ENCODE assay signal across 17 mouse cellular contexts in the genomic region with DNA sequence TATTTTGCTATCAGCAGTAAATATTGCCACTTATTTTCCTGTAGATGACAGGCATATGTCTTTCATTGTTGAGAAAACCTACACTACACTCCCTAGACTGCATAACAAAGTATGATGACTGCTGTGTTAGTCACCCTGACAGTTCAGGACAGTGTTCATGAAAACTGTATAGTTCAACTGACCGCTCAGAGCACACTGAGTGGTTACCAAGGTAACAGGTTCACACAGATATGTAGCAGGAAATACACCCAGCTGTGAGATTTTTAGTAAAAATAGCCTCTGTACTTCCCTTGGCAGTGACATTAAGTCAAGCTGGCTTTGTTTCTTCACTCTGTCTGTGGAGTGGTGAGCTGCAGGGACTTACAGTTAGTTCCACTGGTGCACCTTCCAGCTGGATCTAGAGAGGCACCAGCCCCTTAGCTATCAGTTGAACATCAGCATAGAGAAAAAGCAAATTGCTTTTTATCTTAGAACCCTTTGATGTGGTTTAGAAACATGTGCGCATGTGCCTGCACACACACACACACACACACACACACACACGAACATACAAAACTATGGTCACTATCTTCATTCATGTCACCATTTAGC. TPM values are rescaled to one million over a fixed set of nuclear protein-coding genes. Genes with fewer than 3 reads are reported as not detected.
A peak's percentile ranks its signal among the peaks of the same experiment; 100 is the strongest.
DNase-seq lines count a peak whose midpoint lies in the region; ATAC-seq and TF ChIP-seq lines count a peak whose summit lies in the region.
"Had no signal": no experiment of that assay in that cellular context is flagged by ENCODE, and none has a peak within 500 bp of the region (broad histone marks: within the 10 kb centered on the region; RNA-seq: fewer than 3 reads in every experiment).

No protein-coding gene starts in this region.

- no peak overlapping the region for H3K27ac ChIP-seq in lung, postnatal 0 days (ENCODE audit: low read length)
- H3K27ac ChIP-seq in CH12.LX (ENCODE audit: insufficient read depth, low read depth): no peak overlapping the region
- no peak overlapping the region for H3K27ac ChIP-seq in liver, postnatal 0 days (ENCODE audit: low read depth)
- H3K27ac ChIP-seq: heart, embryonic 13.5 days; hindbrain, embryonic 10.5 days; kidney, postnatal 0 days; layer of hippocampus, adult 2 months; liver, embryonic 14.5 days; midbrain, embryonic 12.5 days; neural tube, embryonic 12.5 days had no signal

- no peak overlapping the region for H3K4me3 ChIP-seq in lung, postnatal 0 days (ENCODE audit: low read depth, low read length)
- H3K4me3 ChIP-seq in lung, adult 2 months (replicated peaks; ENCODE audit: extremely low read depth, low read depth, low read length): no peak overlapping the region
- H3K4me3 ChIP-seq in CH12.LX (replicated peaks in 1 of 3; ENCODE audit: low read depth in 2 of 3, low read length in 2 of 3, poor library complexity in 1 of 3): no peak overlapping the region
- H3K4me3 ChIP-seq in liver, postnatal 0 days (ENCODE audit: low read depth, low read length): no peak overlapping the region
- H3K4me3 ChIP-seq: heart, embryonic 13.5 days; hindbrain, embryonic 10.5 days; layer of hippocampus, adult 2 months; midbrain, embryonic 12.5 days; neural tube, embryonic 12.5 days had no signal

- TF ChIP-seq POLR2A in lung, adult 2 months (IDR thresholded peaks at IDR 0.05; ENCODE audit: borderline replicate concordance, extremely low read depth, low read depth, low read length): no peak
- TF ChIP-seq POLR2A in CH12.LX (IDR thresholded peaks at IDR 0.05; ENCODE audit: low read depth, low read length): no peak

- no peak for TF ChIP-seq RAD21 in CH12.LX (IDR thresholded peaks at IDR 0.05; ENCODE audit: low read depth, low read length)

- H3K27me3 ChIP-seq in lung, postnatal 0 days (replicated peaks; ENCODE audit: insufficient read depth, low read length): no peaks in the 10 kb centered on the region
- H3K27me3 ChIP-seq in CH12.LX (replicated peaks): no peaks in the 10 kb centered on the region
- no peaks in the 10 kb centered on the region for H3K27me3 ChIP-seq in liver, postnatal 0 days (ENCODE audit: insufficient read depth, low read length)
- H3K27me3 ChIP-seq: heart, embryonic 13.5 days; midbrain, embryonic 12.5 days; neural tube, embryonic 12.5 days had no signal

- no peaks in the 10 kb centered on the region for H3K9me3 ChIP-seq in lung, postnatal 0 days (ENCODE audit: low read length)
- H3K9me3 ChIP-seq in CH12.LX (replicated peaks; ENCODE audit: low read length): no peaks in the 10 kb centered on the region
- H3K9me3 ChIP-seq in liver, postnatal 0 days (ENCODE audit: low read length): no peaks in the 10 kb centered on the region
- H3K9me3 ChIP-seq: heart, embryonic 13.5 days; hindbrain, embryonic 10.5 days; midbrain, embryonic 12.5 days; neural tube, embryonic 12.5 days had no signal

- H3K4me1 ChIP-seq in lung, postnatal 0 days (ENCODE audit: insufficient read depth, low read depth, low read length): no peaks in the 10 kb centered on the region
- no peaks in the 10 kb centered on the region for H3K4me1 ChIP-seq in lung, adult 2 months (ENCODE audit: control insufficient read depth, insufficient read depth, low read length)
- peaks cover 13 to 16% of the 10 kb centered on the region in 2 experiments for H3K4me1 ChIP-seq in CH12.LX (ENCODE audit: control insufficient read depth in 1 of 2, insufficient read depth in 2 of 2)
- H3K4me1 ChIP-seq in liver, postnatal 0 days (ENCODE audit: insufficient read depth): no peaks in the 10 kb centered on the region

- H3K79me2 ChIP-seq in CH12.LX (replicated peaks; ENCODE audit: control insufficient read depth, extremely low read depth, insufficient read depth, poor library complexity, severe bottlenecking): no peaks in the 10 kb centered on the region

- no peak for TF ChIP-seq CTCF in lung, postnatal 0 days (IDR thresholded peaks at IDR 0.05)
- no peak for TF ChIP-seq CTCF in lung, adult 2 months (IDR thresholded peaks at IDR 0.05; ENCODE audit: insufficient read depth, low read length)
- TF ChIP-seq CTCF in CH12.LX (conservative IDR thresholded peaks at IDR 0.05 in 1 of 2, IDR thresholded peaks at IDR 0.05 in 1 of 2; ENCODE audit: low read depth in 2 of 2, low read length in 2 of 2): no peak
- TF ChIP-seq CTCF in liver, postnatal 0 days (IDR thresholded peaks at IDR 0.05; ENCODE audit: low read depth): no peak

- dilution Hi-C loops in CH12.LX (cut with MboI; ENCODE audit: extremely low pct_ligation_motif_present, extremely low pct_unique_long_range_greater_than_20kb, low sequenced_read_pairs): no loop called here

- 0 out of 2 replicates have a peak, but pooled peaks have one; percentile 17 for ATAC-seq in lung, postnatal 0 days
- ATAC-seq in inflammation-experienced regulatory T-cells, adult 6 months: peak; percentile 58
- no peak for ATAC-seq in liver, postnatal 0 days
- ATAC-seq: intestine, embryonic 16.5 days had no signal

- peak; percentile 26 for DNase-seq in lung, postnatal 0 days (ENCODE audit: low spot score)
- no peak for DNase-seq in lung, adult 2 months
- DNase-seq in CH12.LX (ENCODE audit: extremely low read depth): no peak
- DNase-seq in thymus, postnatal 25 days: peak; percentile 25
- DNase-seq in liver, postnatal 0 days: no peak
- DNase-seq in frontal cortex, postnatal 36 days (ENCODE audit: low spot score in 2 of 2): no peak
- DNase-seq: cerebellum, adult 11-12 months; lung, postnatal 36 days had no signal

- H3K9ac ChIP-seq in lung, postnatal 0 days (replicated peaks; ENCODE audit: low read depth): no peak overlapping the region
- H3K9ac ChIP-seq in CH12.LX (ENCODE audit: insufficient read depth, low read depth): no peak overlapping the region
- no peak overlapping the region for H3K9ac ChIP-seq in liver, postnatal 0 days (replicated peaks)
- H3K9ac ChIP-seq: heart, embryonic 13.5 days; liver, embryonic 14.5 days; midbrain, embryonic 12.5 days; neural tube, embryonic 12.5 days had no signal

- 78% methylated on average over 3 of the region's 3 CpGs for WGBS in lung, postnatal 0 days
- 72% methylated on average over 3 of the region's 3 CpGs for WGBS in lung, adult 2 months
- 65% methylated on average over 3 of the region's 3 CpGs for WGBS in liver, postnatal 0 days (ENCODE audit: insufficient replicate concordance)

- TF ChIP-seq EP300 in lung, postnatal 0 days (IDR thresholded peaks at IDR 0.05): no peak
- TF ChIP-seq EP300 in CH12.LX (IDR thresholded peaks at IDR 0.05; ENCODE audit: low read length): no peak
- TF ChIP-seq EP300 in liver, postnatal 0 days (IDR thresholded peaks at IDR 0.05; ENCODE audit: low read depth): no peak

- in situ Hi-C loops in CH12.LX (cut with MboI; ENCODE audit: low pct_ligation_motif_present, low pct_unique_long_range_greater_than_20kb, low sequenced_read_pairs): no loop called here

- H3K36me3 ChIP-seq in lung, postnatal 0 days (ENCODE audit: insufficient read depth, low read length): no peaks in the 10 kb centered on the region
- no peaks in the 10 kb centered on the region for H3K36me3 ChIP-seq in CH12.LX (replicated peaks in 1 of 2; ENCODE audit: control insufficient read depth in 1 of 2, insufficient read depth in 1 of 2, low read length in 1 of 2)
- no peaks in the 10 kb centered on the region for H3K36me3 ChIP-seq in liver, postnatal 0 days (replicated peaks; ENCODE audit: insufficient read depth, low read length)
- H3K36me3 ChIP-seq: heart, embryonic 13.5 days; hindbrain, embryonic 10.5 days; midbrain, embryonic 12.5 days; neural tube, embryonic 12.5 days had no signal

- no peak overlapping the region for H3K4me2 ChIP-seq in lung, postnatal 0 days (replicated peaks; ENCODE audit: low read depth, low read length)
- H3K4me2 ChIP-seq in CH12.LX (ENCODE audit: insufficient read depth, low read depth, poor library complexity, severe bottlenecking): no peak overlapping the region
- no peak overlapping the region for H3K4me2 ChIP-seq in liver, postnatal 0 days (ENCODE audit: low read depth, low read length)
- H3K4me2 ChIP-seq: heart, embryonic 13.5 days; midbrain, embryonic 12.5 days; neural tube, embryonic 12.5 days had no signal

TF ChIP-seq in CH12.LX, 34 proteins besides CTCF, POLR2A, EP300 and RAD21:
- TF ChIP-seq SIN3A (IDR thresholded peaks at IDR 0.05; ENCODE audit: low read length) (no peak), BHLHE40 (IDR thresholded peaks at IDR 0.05; ENCODE audit: low read depth, low read length) (peak; percentile 43; the same call in 1 of the 2 replicates)

RNA-seq across cellular contexts. Expression of a gene that starts 12.2 kb away (rescaled TPM):
- polyA plus RNA-seq in lung, postnatal 0 days (2015; fragmentation: Nextera tagmentation; extraction: Ambion mirVana): 14.1 and 15.6 TPM in 2 replicates
- polyA plus RNA-seq in lung, adult 2 months (2012; rRNA removed): 49.2 and 56.4 TPM in 2 replicates
- total RNA-seq in CH12.LX (2012; rRNA removed): 11.2 and 24.6 TPM in 2 replicates
- 9.0 and 14.0 TPM in 2 replicates for total RNA-seq in CH12.LX (2014; rRNA removed)
- 14.6 and 16.4 TPM in 2 replicates for polyA plus RNA-seq in CH12.LX (2012; ENCODE audit: insufficient read length, low read depth)
- polyA plus RNA-seq in inflammation-experienced regulatory T-cells, adult 6 months (2017; shearing (Covaris generic)): 1 to 10 TPM; 4.6 to 8.0 (median 6.4) TPM
- 2.1 and 2.2 TPM in 2 replicates for polyA plus RNA-seq in liver, postnatal 0 days (2015; fragmentation: Nextera tagmentation; extraction: Ambion mirVana)

Comparison
In these comparisons a context has a peak if more than half of its experiments do, and no peak if none do; other contexts are left out.
1. DNase-seq: peak in lung, postnatal 0 days (single experiment) and thymus, postnatal 25 days (single experiment); none in lung, adult 2 months (single experiment), CH12.LX (single experiment), liver, postnatal 0 days (single experiment) and frontal cortex, postnatal 36 days (0 of 2).